Mouse (Mus musculus): Measurements from ENCODE around the gene Cep78.

DNA sequence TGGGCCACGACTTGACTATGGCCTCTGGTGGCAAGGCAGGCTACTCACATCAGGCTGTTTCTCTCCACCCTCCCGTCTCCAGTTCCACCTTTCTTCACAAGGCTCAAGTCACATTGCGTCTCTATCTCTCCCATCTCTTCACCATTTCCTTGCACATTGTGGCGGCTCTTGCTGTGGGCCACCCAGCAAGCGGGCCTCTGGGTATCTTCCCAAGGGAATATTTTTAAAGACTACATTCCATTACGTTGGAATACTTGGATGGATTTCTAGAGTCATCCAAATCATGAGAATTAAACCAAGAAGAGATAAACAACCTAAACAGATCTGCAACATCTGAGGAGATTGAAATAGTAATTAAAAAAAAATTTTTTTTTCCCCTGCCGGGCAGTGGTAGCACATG is 37.6 kb downstream of the Cep78 start, which contains the start of gene Psat1:
- no peak for TF ChIP-seq POLR2A (IDR thresholded peaks at IDR 0.05; ENCODE audit: borderline replicate concordance, extremely low read depth, insufficient read depth, insufficient read length, poor library complexity, severe bottlenecking)
- no peak for TF ChIP-seq CTCF (IDR thresholded peaks at IDR 0.05; ENCODE audit: borderline replicate concordance, extremely low read depth, insufficient read depth, insufficient read length)

All from brain, embryonic 14.5 days (tissue).